Mouse (Mus musculus) liver, embryonic 11.5 days (tissue): Measurements from ENCODE around the gene Kank1. TPM values are rescaled to one million over a fixed set of nuclear protein-coding genes. Genes with fewer than 3 reads are reported as not detected.

Source experiments
- ATAC-seq: fragments of 200-750 bp; cut with Nextera tagmentation; replicated peaks from 2 replicates; pipeline ENCODE4 v1.8.0; 2017; ENCODE audit warnings: moderate number of reproducible peaks, mild to moderate bottlenecking, moderate TSS enrichment, moderate library complexity; ENCODE audit not compliant: low FRiP score
- DNase-seq: peaks from one replicate; pipeline ENCODE4 v3.0.0-alpha.2; 2017; ENCODE audit warnings: low spot score
- H3K27ac ChIP-seq: fragments of 300-500 bp; sonication (generic); 2 replicates; pipeline ENCODE4 v1.5.1; 2014; ENCODE audit warnings: mild to moderate bottlenecking, low read depth, low read length, control low read depth
- H3K27me3 ChIP-seq: fragments of 300-500 bp; sonication (generic); replicated peaks from 2 replicates; pipeline ENCODE4 v1.6.1; 2014; ENCODE audit warnings: low read length, mixed read lengths; ENCODE audit not compliant: control insufficient read depth, insufficient read depth
- H3K36me3 ChIP-seq: fragments of 300-500 bp; sonication (generic); 2 replicates; pipeline ENCODE4 v1.6.1; 2014; ENCODE audit warnings: mild to moderate bottlenecking, low read length, moderate library complexity, mixed read lengths; ENCODE audit not compliant: control insufficient read depth, insufficient read depth
- H3K4me1 ChIP-seq: fragments of 300-500 bp; sonication (generic); replicated peaks from 2 replicates; pipeline ENCODE4 v1.6.1; 2014; ENCODE audit warnings: low read length, mixed read lengths; ENCODE audit not compliant: control insufficient read depth, insufficient read depth
- H3K4me2 ChIP-seq: fragments of 300-500 bp; sonication (generic); 2 replicates; pipeline ENCODE4 v1.6.1; 2014; ENCODE audit warnings: mild to moderate bottlenecking, control low read depth, moderate library complexity
- H3K4me3 ChIP-seq: fragments of 300-500 bp; sonication (generic); 2 replicates; pipeline ENCODE4 v1.5.1; 2014; ENCODE audit warnings: low read depth, low read length, control low read depth
- H3K9ac ChIP-seq: fragments of 300-500 bp; sonication (generic); 2 replicates; pipeline ENCODE4 v1.6.1; 2014; ENCODE audit warnings: low read depth, low read length, control low read depth
- H3K9me3 ChIP-seq: fragments of 300-500 bp; sonication (generic); 2 replicates; pipeline ENCODE4 v1.6.1; 2016; ENCODE audit warnings: low read length, inconsistent platforms, mixed read lengths; ENCODE audit not compliant: control insufficient read depth
- whole genome bisulfite sequencing: fragments of 180-500 bp; shearing (Covaris S2); extraction: QIAGEN DNeasy Blood & Tissue Kit; methylation state at CpG from one replicate; pipeline ENCODE4 v1.1.7; 2014; 5-methylcytosine and 5-hydroxymethylcytosine counted together
- polyA plus RNA-seq: library from polyadenylated mRNA; unstranded; fragments of >200 nt; fragmentation: Nextera tagmentation; extraction: Ambion mirVana; gene quantifications from 2 replicates; pipeline ENCODE4 v1.2.1, GENCODE M21; 2014

Kank1 gene
- polyA plus RNA-seq, 1 experiment from 2014 or later, result 14.1 TPM

DNA sequence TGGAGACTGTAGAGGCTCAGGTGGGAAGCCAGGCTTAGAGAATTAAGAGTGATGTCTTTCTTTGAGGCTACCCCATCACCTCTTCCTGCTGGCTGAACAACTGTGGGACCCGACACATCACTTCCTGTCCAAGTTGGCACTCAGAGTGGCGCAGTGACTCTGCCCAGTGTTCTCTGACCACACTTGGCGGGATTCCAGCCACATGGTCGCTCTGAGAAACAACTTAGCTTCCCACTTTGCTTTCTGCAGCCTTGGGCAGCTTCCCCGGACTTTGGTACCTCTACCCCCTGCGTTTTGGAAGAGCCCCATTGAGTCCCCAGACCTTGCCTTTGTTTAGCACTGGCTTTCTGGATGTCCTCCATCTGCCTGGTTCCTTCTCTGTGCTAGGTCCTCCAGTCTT, 31.8 kb downstream of the Kank1 start:
- H3K36me3 ChIP-seq, result no peaks in the 10 kb centered on the region

DNA sequence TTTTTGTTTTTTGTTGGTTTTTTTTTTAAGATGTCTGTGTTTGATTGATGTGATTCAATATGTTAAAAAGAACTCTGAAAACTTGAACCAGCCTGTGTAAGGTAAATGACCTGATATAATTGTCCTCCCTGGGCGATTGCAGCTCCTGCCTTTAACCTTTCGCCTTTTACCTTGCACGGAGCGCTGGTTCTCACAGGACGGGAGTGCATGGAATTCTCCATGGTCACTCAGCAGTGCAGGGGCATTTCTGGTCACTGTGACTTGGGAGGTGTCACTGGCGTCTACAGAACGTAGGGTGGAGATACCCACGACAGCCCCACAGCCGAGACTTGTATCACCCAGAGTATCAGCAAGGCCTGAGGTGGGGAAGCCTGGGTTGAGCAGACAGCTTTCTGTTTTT, 34.8 kb downstream of the Kank1 start:
- ATAC-seq, result no peak
- no peaks in the 10 kb centered on the region; the same call in 1 of the 2 replicates for H3K9me3 ChIP-seq
- H3K36me3 ChIP-seq, result no peaks in the 10 kb centered on the region
- no peak for DNase-seq
- no peaks in the 10 kb centered on the region for H3K27me3 ChIP-seq
- no peak overlapping the region for H3K9ac ChIP-seq
- WGBS, result 67% methylated on average over 9 of the region's 9 CpGs
- no peak overlapping the region for H3K4me2 ChIP-seq
- H3K4me1 ChIP-seq, result no peaks in the 10 kb centered on the region
- H3K4me3 ChIP-seq, result no peak overlapping the region
- no peak overlapping the region for H3K27ac ChIP-seq

More for the DNA sequence above, 31.8 kb downstream of the Kank1 start:
- ATAC-seq, result no peak
- Histone ChIP-seq H3K9ac (no peak overlapping the region), H3K4me2 (no peak overlapping the region), H3K4me3 (no peak overlapping the region), H3K4me1 (0 out of 2 replicates have a peak, but pooled peaks cover 2% of the 10 kb centered on the region), H3K27ac (no peak overlapping the region), H3K9me3 (no peaks in the 10 kb centered on the region; the same call in 1 of the 2 replicates), H3K27me3 (no peaks in the 10 kb centered on the region)
- DNase-seq, result no peak
- WGBS, result 81% methylated on average over 6 of the region's 6 CpGs

- no peak overlapping the region for H3K4me3 ChIP-seq
- H3K9me3 ChIP-seq, result no peaks in the 10 kb centered on the region; the same call in 1 of the 2 replicates
- H3K27ac ChIP-seq, result no peak overlapping the region
- DNase-seq (no peak), ATAC-seq (no peak)
- H3K36me3 ChIP-seq, result no peaks in the 10 kb centered on the region
- H3K9ac ChIP-seq, result no peak overlapping the region
- 0 out of 2 replicates have a peak, but pooled peaks cover 2% of the 10 kb centered on the region for H3K4me1 ChIP-seq
- no peak overlapping the region for H3K4me2 ChIP-seq
- no peaks in the 10 kb centered on the region for H3K27me3 ChIP-seq
These were observed 36.4 kb downstream of the Kank1 start for GRCm38 (mm10) chr19:25273179-25273578.

- Histone ChIP-seq H3K36me3 (no peaks in the 10 kb centered on the region), H3K9me3 (no peaks in the 10 kb centered on the region), H3K27me3 (no peaks in the 10 kb centered on the region), H3K27ac (no peak overlapping the region), H3K4me2 (no peak overlapping the region), H3K4me3 (no peak overlapping the region), H3K4me1 (0 out of 2 replicates have a peak, but pooled peaks cover 2% of the 10 kb centered on the region), H3K9ac (no peak overlapping the region)
- ATAC-seq (no peak), DNase-seq (no peak)
- 80% methylated on average over 15 of the region's 15 CpGs for WGBS
These were observed 40.0 kb downstream of the Kank1 start for GRCm38 (mm10) chr19:25276600-25277395.

DNA sequence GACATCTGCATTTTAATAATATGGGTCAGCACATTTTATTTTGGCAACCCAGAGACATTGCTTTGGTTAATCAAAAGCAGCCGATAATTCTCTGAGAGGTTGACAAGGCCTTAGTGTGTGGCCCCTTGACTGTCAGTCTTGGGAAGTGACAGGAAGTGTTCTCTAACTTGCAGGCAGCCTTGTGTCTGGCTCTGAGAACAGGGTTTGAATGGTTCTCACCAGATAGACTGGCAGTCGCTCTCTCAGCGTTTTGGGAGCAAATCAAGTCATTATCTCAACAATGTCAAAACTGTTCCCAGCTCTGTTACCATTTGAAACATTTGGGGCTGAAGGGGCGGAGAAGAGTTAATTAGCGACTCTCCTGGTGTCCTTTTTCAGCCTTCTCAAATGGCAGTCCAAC, 41.0 kb downstream of the Kank1 start:
- H3K9me3 ChIP-seq, result no peaks in the 10 kb centered on the region
- no peak overlapping the region for H3K4me2 ChIP-seq
- ATAC-seq (no peak), DNase-seq (no peak)
- H3K4me3 ChIP-seq, result no peak overlapping the region
- no peaks in the 10 kb centered on the region for H3K27me3 ChIP-seq
- H3K9ac ChIP-seq, result no peak overlapping the region
- H3K36me3 ChIP-seq, result no peaks in the 10 kb centered on the region
- 42% methylated on average over 5 of the region's 5 CpGs for WGBS
- 0 out of 2 replicates have a peak, but pooled peaks cover 2% of the 10 kb centered on the region for H3K4me1 ChIP-seq
- no peak overlapping the region for H3K27ac ChIP-seq

DNA sequence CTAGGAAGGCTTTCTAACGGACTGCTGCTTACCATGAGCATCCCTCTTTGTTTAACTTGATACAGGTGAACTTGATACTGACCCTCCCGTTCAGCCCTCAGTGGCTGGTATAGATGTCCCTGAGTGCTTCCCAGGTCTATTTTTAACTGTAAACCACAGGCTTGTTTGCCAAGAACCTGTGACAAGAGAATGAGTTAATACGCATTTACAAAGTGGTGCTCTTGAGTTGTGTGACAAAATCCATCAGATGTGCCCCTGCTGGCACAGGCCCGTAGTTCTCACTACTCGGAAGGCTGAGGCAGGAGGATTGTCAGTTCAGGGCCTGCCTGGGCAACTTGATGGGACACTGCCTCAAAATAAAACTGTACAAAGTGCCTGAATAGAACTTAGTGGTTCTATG, 42.8 kb downstream of the Kank1 start:
- no peak overlapping the region for H3K9ac ChIP-seq
- no peak overlapping the region for H3K4me2 ChIP-seq
- H3K36me3 ChIP-seq, result no peaks in the 10 kb centered on the region
- H3K4me3 ChIP-seq, result no peak overlapping the region
- 76% methylated on average over 5 of the region's 5 CpGs for WGBS
- H3K9me3 ChIP-seq, result no peaks in the 10 kb centered on the region
- no peak overlapping the region for H3K27ac ChIP-seq
- H3K27me3 ChIP-seq, result no peaks in the 10 kb centered on the region
- ATAC-seq, result no peak
- 0 out of 2 replicates have a peak, but pooled peaks cover 2% of the 10 kb centered on the region for H3K4me1 ChIP-seq
- DNase-seq, result no peak

GRCm38 (mm10) chr19:25283665-25284064, 46.9 kb downstream of the Kank1 start:
- H3K4me2 ChIP-seq, result no peak overlapping the region
- DNase-seq (no peak), ATAC-seq (no peak)
- H3K4me1 ChIP-seq, result no peaks in the 10 kb centered on the region
- no peaks in the 10 kb centered on the region for H3K27me3 ChIP-seq
- no peaks in the 10 kb centered on the region for H3K36me3 ChIP-seq
- WGBS, result 88% methylated on average over 2 of the region's 2 CpGs
- H3K4me3 ChIP-seq, result no peak overlapping the region
- no peak overlapping the region for H3K9ac ChIP-seq
- no peaks in the 10 kb centered on the region for H3K9me3 ChIP-seq
- H3K27ac ChIP-seq, result no peak overlapping the region

DNA sequence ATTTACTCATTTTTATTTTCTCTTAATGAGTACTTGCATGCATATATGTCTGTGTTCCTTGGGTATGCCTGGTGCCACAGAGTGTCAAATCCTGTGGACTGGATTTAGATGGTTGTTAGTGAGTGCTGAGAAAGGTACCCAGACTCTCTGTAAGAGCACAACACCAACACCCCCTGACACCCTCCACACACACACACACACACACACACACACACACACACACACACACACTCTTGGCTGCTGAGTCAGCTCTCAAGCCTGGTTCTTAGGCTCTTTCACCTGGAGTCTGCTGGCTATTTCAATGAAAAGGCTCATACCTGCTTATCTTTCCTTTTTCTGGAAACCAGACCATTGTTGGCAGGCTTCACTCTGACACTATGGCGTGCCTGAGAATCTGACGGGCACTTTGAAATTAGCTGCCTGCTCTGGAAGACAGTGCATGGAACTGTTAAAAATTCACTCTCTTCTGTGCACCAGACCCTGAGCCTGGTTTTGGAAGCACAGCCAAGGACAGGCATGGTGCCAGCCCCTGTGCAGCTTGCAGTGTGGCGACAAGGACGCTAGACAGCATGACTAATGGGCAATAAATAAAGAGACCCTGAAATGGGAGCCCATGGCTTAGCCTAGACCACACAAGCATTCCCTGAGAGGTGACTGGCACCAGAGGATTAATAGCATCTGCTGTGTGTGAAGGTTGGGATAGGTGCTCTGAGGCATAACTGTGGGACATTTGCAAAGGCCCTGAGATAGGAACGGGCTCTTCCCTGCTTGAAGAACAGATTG, 49.2 kb downstream of the Kank1 start:
- H3K4me2 ChIP-seq, result no peak overlapping the region
- ATAC-seq (no peak), DNase-seq (no peak)
- 62% methylated on average over 5 of the region's 5 CpGs for WGBS
- H3K36me3 ChIP-seq, result no peaks in the 10 kb centered on the region
- H3K27ac ChIP-seq, result no peak overlapping the region
- H3K4me3 ChIP-seq, result no peak overlapping the region
- no peaks in the 10 kb centered on the region for H3K9me3 ChIP-seq
- no peaks in the 10 kb centered on the region for H3K27me3 ChIP-seq
- no peaks in the 10 kb centered on the region for H3K4me1 ChIP-seq
- H3K9ac ChIP-seq, result no peak overlapping the region
